8 mouse cellular contexts compared by ENCODE assay signal in the genomic region with DNA sequence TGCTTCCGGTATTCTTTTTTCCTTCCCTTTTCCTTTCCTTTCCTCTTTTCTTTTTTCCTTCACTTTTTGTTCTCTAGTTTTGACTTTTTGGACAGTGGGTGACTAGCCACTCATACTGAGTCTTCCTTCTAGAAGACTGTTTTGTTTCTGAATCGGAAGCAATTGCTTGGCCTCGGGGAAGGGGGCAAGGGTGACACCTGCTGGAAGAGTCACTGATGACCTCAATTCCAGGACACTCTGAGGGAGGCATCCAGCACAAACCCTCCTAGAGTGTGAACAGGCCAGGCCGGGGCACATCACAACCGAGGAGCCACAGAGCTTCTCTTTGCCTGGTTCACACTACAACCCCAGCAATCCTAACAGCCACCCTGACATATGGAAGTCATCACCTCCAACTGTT. TPM values are rescaled to one million over a fixed set of nuclear protein-coding genes. Genes with fewer than 3 reads are reported as not detected.
A peak's percentile ranks its signal among the peaks of the same experiment; 100 is the strongest.
DNase-seq lines count a peak whose midpoint lies in the region; ATAC-seq and TF ChIP-seq lines count a peak whose summit lies in the region.

No protein-coding gene starts in this region.

- WGBS in midbrain, embryonic 10.5 days, result 54% methylated on average over 5 of the region's 5 CpGs
- 49% methylated on average over 5 of the region's 5 CpGs for WGBS in midbrain, embryonic 13.5 days
- 48% methylated on average over 5 of the region's 5 CpGs for WGBS in liver, postnatal 0 days (ENCODE audit: insufficient replicate concordance)

- H3K9ac ChIP-seq in midbrain, embryonic 13.5 days (replicated peaks), result no peak overlapping the region
- H3K9ac ChIP-seq in liver, postnatal 0 days (replicated peaks), result no peak overlapping the region

- TF ChIP-seq CTCF in brain, embryonic 14.5 days (IDR thresholded peaks at IDR 0.05; ENCODE audit: borderline replicate concordance, extremely low read depth, insufficient read depth, insufficient read length), result peak; percentile 56; the same call in 1 of the 2 replicates
- peak; percentile 65 for TF ChIP-seq CTCF in liver, postnatal 0 days (IDR thresholded peaks at IDR 0.05; ENCODE audit: low read depth)

- H3K27ac ChIP-seq in midbrain, embryonic 10.5 days (replicated peaks), result no peak overlapping the region
- no peak overlapping the region for H3K27ac ChIP-seq in midbrain, embryonic 13.5 days
- no peak overlapping the region for H3K27ac ChIP-seq in liver, postnatal 0 days (ENCODE audit: low read depth)

- DNase-seq in cerebellum, postnatal 25 days, result peak; percentile 25 to 59
- DNase-seq in cerebellum, adult 8-10 months, result no peak
- peak; percentile 39 for DNase-seq in midbrain, embryonic 10.5 days (ENCODE audit: low spot score)
- DNase-seq in brain, embryonic 14.5 days (ENCODE audit: low read depth), result peak; percentile 39
- DNase-seq in liver, postnatal 0 days, result peak; percentile 45
- no peak for DNase-seq in MN1 (ENCODE audit: low spot score)
- no peak for DNase-seq in left cerebral cortex, adult 9 months (ENCODE audit: low spot score in 2 of 2)

- ATAC-seq in midbrain, embryonic 13.5 days, result no peak
- peak; percentile 23; the same call in 1 of the 2 replicates for ATAC-seq in liver, postnatal 0 days

- TF ChIP-seq EP300 in liver, postnatal 0 days (IDR thresholded peaks at IDR 0.05; ENCODE audit: low read depth), result no peak

- no peak for TF ChIP-seq POLR2A in brain, embryonic 14.5 days (IDR thresholded peaks at IDR 0.05; ENCODE audit: borderline replicate concordance, extremely low read depth, insufficient read depth, insufficient read length, poor library complexity, severe bottlenecking)

- peaks cover 13% of the 10 kb centered on the region for H3K36me3 ChIP-seq in midbrain, embryonic 10.5 days
- H3K36me3 ChIP-seq in midbrain, embryonic 13.5 days, result peaks cover 23% of the 10 kb centered on the region
- peaks cover 27% of the 10 kb centered on the region for H3K36me3 ChIP-seq in liver, postnatal 0 days (replicated peaks; ENCODE audit: insufficient read depth, low read length)

- no peaks in the 10 kb centered on the region for H3K9me3 ChIP-seq in midbrain, embryonic 10.5 days (replicated peaks)
- no peaks in the 10 kb centered on the region for H3K9me3 ChIP-seq in midbrain, embryonic 13.5 days
- H3K9me3 ChIP-seq in liver, postnatal 0 days (ENCODE audit: low read length), result no peaks in the 10 kb centered on the region

- no peak overlapping the region for H3K4me2 ChIP-seq in midbrain, embryonic 13.5 days (replicated peaks)
- H3K4me2 ChIP-seq in liver, postnatal 0 days (ENCODE audit: low read depth, low read length), result no peak overlapping the region

- H3K4me3 ChIP-seq in midbrain, embryonic 10.5 days, result no peak overlapping the region
- H3K4me3 ChIP-seq in midbrain, embryonic 13.5 days (replicated peaks), result no peak overlapping the region
- no peak overlapping the region for H3K4me3 ChIP-seq in liver, postnatal 0 days (ENCODE audit: low read depth, low read length)

- H3K27me3 ChIP-seq in midbrain, embryonic 10.5 days (ENCODE audit: low read depth, poor library complexity, severe bottlenecking), result no peaks in the 10 kb centered on the region
- H3K27me3 ChIP-seq in midbrain, embryonic 13.5 days, result no peaks in the 10 kb centered on the region
- H3K27me3 ChIP-seq in liver, postnatal 0 days (ENCODE audit: insufficient read depth, low read length), result no peaks in the 10 kb centered on the region

- peaks cover 10% of the 10 kb centered on the region for H3K4me1 ChIP-seq in midbrain, embryonic 10.5 days
- no peaks in the 10 kb centered on the region; the same call in 1 of the 2 replicates for H3K4me1 ChIP-seq in midbrain, embryonic 13.5 days (replicated peaks)
- H3K4me1 ChIP-seq in liver, postnatal 0 days (ENCODE audit: insufficient read depth), result no peaks in the 10 kb centered on the region

RNA-seq across cellular contexts. Expression of a gene that starts 34.0 kb away (rescaled TPM):
- 16.5 and 17.0 TPM in 2 replicates for polyA plus RNA-seq in midbrain, embryonic 10.5 days (2016; fragmentation: Nextera tagmentation; extraction: Ambion mirVana)
- polyA plus RNA-seq in midbrain, embryonic 13.5 days (2015; fragmentation: Nextera tagmentation; extraction: Ambion mirVana), result 9.8 and 10.8 TPM in 2 replicates
- 16.1 and 16.9 TPM in 2 replicates for polyA plus RNA-seq in brain, embryonic 14.5 days (2012; rRNA removed)
- polyA plus RNA-seq in liver, postnatal 0 days (2015; fragmentation: Nextera tagmentation; extraction: Ambion mirVana), result 4.0 and 4.8 TPM in 2 replicates

Comparison
In these comparisons a context has a peak if more than half of its experiments do, and no peak if none do; other contexts are left out.
1. DNase-seq: peak in cerebellum, postnatal 25 days (2 of 2), midbrain, embryonic 10.5 days (single experiment), brain, embryonic 14.5 days (single experiment) and liver, postnatal 0 days (single experiment); none in cerebellum, adult 8-10 months (single experiment), MN1 (single experiment) and left cerebral cortex, adult 9 months (0 of 2).